Mouse (Mus musculus) kidney, embryonic 15.5 days (tissue): ENCODE measurements around the gene Gm5926. TPM values are rescaled to one million over a fixed set of nuclear protein-coding genes. Genes with fewer than 3 reads are reported as not detected.
"Not testable (repeated sequence)": the region's sequence is repeated elsewhere in the genome, so short reads cannot be mapped to it uniquely, and the experiment has no call there.

Source experiments
- ATAC-seq: fragments of 200-750 bp; cut with Nextera tagmentation; replicated peaks from 2 replicates; pipeline ENCODE4 v1.8.0; 2017; ENCODE audit warnings: moderate TSS enrichment; ENCODE audit not compliant: low FRiP score
- H3K27ac ChIP-seq: fragments of 300-500 bp; sonication (generic); 2 replicates; pipeline ENCODE4 v1.5.1; 2015; ENCODE audit warnings: mild to moderate bottlenecking, inconsistent platforms
- H3K27me3 ChIP-seq: fragments of 300-500 bp; sonication (generic); 2 replicates; pipeline ENCODE4 v1.6.1; 2015; ENCODE audit warnings: inconsistent platforms
- H3K36me3 ChIP-seq: fragments of 300-500 bp; sonication (generic); 2 replicates; pipeline ENCODE4 v1.6.1; 2015; ENCODE audit warnings: inconsistent platforms
- H3K4me1 ChIP-seq: fragments of 300-500 bp; sonication (generic); 2 replicates; pipeline ENCODE4 v1.6.1; 2015; ENCODE audit warnings: inconsistent platforms
- H3K4me2 ChIP-seq: fragments of 300-500 bp; sonication (generic); 2 replicates; pipeline ENCODE4 v1.6.1; 2015; ENCODE audit warnings: moderate library complexity, mild to moderate bottlenecking, inconsistent platforms
- H3K4me3 ChIP-seq: fragments of 300-500 bp; sonication (generic); replicated peaks from 2 replicates; pipeline ENCODE4 v1.5.1; 2015; ENCODE audit warnings: mild to moderate bottlenecking, inconsistent platforms
- H3K9ac ChIP-seq: fragments of 300-500 bp; sonication (generic); 2 replicates; pipeline ENCODE4 v1.6.1; 2015; ENCODE audit warnings: mild to moderate bottlenecking, inconsistent platforms
- H3K9me3 ChIP-seq: fragments of 300-500 bp; sonication (generic); replicated peaks from 2 replicates; pipeline ENCODE4 v1.6.1; 2016; ENCODE audit warnings: inconsistent platforms
- WGBS: fragments of 180-500 bp; shearing (Covaris S2); methylation state at CpG from one replicate; pipeline ENCODE4 v1.1.7; 2015; ENCODE audit warnings: mixed read lengths; 5-methylcytosine and 5-hydroxymethylcytosine counted together
- polyA plus RNA-seq: library from polyadenylated mRNA; unstranded; fragments of >200 nt; fragmentation: Nextera tagmentation; extraction: Ambion mirVana; gene quantifications from 2 replicates; pipeline ENCODE4 v1.2.1, GENCODE M21; 2015

The Gm5926 gene
- polyA plus RNA-seq: not detected in 2 replicates

DNA sequence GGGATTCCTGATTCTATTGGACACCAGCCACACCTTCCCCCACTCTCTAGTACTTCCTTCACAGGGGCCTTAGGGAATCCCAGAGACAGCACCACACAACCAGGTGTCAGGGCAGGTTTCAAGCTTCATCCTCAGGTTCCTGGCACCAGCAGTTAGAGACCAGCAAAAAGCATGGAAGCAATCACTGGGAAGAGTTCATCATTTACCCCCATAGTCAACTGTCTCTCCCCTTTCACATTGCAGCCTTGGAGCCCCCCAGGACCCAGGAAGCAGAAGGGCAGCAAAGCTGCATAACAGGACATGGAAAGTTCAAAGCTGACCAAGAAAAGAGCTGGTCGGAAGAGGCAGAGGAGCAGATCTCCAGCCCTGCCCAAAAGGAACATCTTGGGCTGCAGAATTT is at the start of gene Gm5926:
TSS of gene Gm5926 (plus strand) at position 301 of the 400 bp plus-strand sequence.
- H3K4me1 ChIP-seq, H3K27me3 ChIP-seq, H3K36me3 ChIP-seq, H3K9ac ChIP-seq, H3K9me3 ChIP-seq, ATAC-seq, H3K27ac ChIP-seq, H3K4me2 ChIP-seq, H3K4me3 ChIP-seq: not testable (repeated sequence)
- WGBS: no CpG with 5 or more reads among the region's 1 CpGs

DNA sequence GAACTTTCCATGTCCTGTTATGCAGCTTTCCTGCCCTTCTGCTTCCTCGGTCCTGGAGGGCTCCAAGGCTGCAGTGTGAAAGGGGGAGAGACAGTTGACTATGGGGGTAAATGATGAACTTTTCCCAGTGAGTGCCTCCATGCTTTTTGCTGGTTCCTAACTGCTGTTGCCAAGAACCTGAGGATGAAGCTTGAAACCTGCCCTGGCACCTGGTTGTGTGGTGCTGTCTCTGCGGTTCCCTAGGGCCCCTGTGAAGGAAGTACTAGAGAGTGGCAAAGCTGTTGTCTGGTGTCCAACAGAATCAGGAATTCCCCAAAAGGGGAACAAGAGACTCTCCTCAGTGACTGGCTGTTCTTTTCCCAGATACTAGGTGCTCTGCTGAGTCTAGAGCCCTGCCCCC is 49.5 kb upstream of the Gm5926 start:
- not testable (repeated sequence) for H3K36me3 ChIP-seq, H3K4me2 ChIP-seq, H3K9ac ChIP-seq, ATAC-seq, H3K27me3 ChIP-seq, H3K9me3 ChIP-seq, H3K4me3 ChIP-seq, H3K27ac ChIP-seq, H3K4me1 ChIP-seq
- WGBS: 90% methylated on average over 1 of the region's 2 CpGs

DNA sequence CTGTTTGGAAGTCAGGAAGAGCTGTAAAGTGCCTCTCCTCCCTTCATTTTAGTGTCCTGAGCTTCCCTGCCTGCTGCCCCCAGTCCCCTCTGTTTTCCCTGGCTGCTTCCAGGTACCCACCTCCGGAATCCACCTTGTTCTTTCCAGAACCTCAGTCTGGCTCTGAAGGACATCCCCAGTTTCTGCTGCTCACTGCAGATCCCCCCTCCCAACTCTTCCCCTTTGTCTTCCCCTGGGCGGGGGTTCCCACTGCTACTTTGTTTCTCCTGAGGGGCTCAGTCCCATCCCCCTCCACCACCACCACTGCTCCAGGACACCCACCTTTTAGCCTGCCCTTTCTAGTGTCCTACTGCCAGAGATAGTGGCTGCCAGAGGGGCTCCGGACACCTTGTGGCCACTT is 49.1 kb upstream of the Gm5926 start:
- H3K27ac ChIP-seq, H3K9me3 ChIP-seq, ATAC-seq, H3K36me3 ChIP-seq, H3K4me2 ChIP-seq, H3K4me1 ChIP-seq, H3K9ac ChIP-seq, H3K27me3 ChIP-seq, H3K4me3 ChIP-seq: not testable (repeated sequence)
- WGBS: 86% methylated on average over 3 of the region's 3 CpGs

Other genes with a start within 250 kb of the Gm5926 start
- gene Btbd35f1, start 90.7 kb upstream of the Gm5926 start, polyA plus RNA-seq: not detected in 2 replicates
- gene Btbd35f21, start 75.4 kb downstream of the Gm5926 start, polyA plus RNA-seq: not detected in 2 replicates
- gene Btbd35f30, start 243.9 kb downstream of the Gm5926 start, polyA plus RNA-seq: not detected in 2 replicates